Mouse (Mus musculus): Measurements from ENCODE around the gene Evc2. TPM values are rescaled to one million over a fixed set of nuclear protein-coding genes. Genes with fewer than 3 reads are reported as not detected.

The Evc2 gene
- total RNA-seq, 2 experiments from 2014 or later = 15.1 to 19.1 TPM

DNA sequence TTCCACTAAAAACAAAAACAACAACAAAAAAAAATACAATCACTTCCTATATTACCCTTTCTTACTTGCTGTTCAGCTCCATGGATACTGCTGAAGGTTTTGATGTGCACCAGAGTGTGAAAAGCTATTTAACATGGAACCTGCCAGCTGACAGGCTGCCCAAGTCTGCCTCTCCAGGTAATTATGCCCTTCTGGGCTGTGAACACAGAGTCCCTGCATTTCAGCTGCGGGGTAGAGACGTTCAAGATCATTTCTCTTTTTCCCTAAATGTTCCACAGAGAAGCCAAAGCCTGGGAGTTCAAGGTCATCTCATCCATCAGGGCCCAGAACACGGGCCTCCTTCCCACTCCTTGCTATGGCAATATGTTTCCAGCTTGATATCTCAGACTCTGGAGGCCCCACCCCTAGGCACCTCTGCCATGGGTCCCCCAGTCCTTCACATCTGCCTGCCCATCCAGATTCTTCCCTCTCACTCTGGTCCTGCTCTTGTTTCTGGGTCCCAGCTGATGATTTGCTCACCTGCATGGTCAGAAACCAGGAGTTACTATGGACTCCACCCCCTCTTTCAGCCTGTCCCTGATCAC, 133.8 kb downstream of the Evc2 start:
- no peak for DNase-seq

Other genes starting within 250 kb of the Evc2 start
- 1 to 10 TPM; 5.2 to 6.6 TPM for gene Crmp1, start 96.6 kb upstream of the Evc2 start, total RNA-seq (2021)
- gene Evc, start 1.6 kb upstream of the Evc2 start, total RNA-seq (2021) = 10 to 100 TPM in 1 of 2 experiments, 1 to 10 TPM in 1; 9.2 to 11.1 TPM

Measured in adrenal gland, postnatal 36 days (tissue).